Mouse (Mus musculus) kidney, adult 2 months (tissue): Measurements from ENCODE around the gene Crebzf. TPM values are rescaled to one million over a fixed set of nuclear protein-coding genes. Genes with fewer than 3 reads are reported as not detected.

ENCODE experiments used
- DNase-seq: peaks from one replicate; pipeline ENCODE4 v3.0.0; 2021
- H3K27ac ChIP-seq: fragments of 200-500 bp; 2 replicates; pipeline ENCODE4 v1.5.1; 2012; ENCODE audit warnings: low read depth, low read length, control low read depth, inconsistent platforms; ENCODE audit not compliant: insufficient read depth
- H3K27me3 ChIP-seq: fragments of 200-500 bp; replicated peaks from 2 replicates; pipeline ENCODE4 v1.6.1; 2012; ENCODE audit warnings: mild to moderate bottlenecking, moderate library complexity, low read length, inconsistent platforms; ENCODE audit not compliant: control insufficient read depth, insufficient read depth
- H3K36me3 ChIP-seq: fragments of 200-500 bp; 2 replicates; pipeline ENCODE4 v1.6.1; 2012; ENCODE audit warnings: mild to moderate bottlenecking, moderate library complexity, low read length, inconsistent platforms; ENCODE audit not compliant: control insufficient read depth, insufficient read depth
- H3K4me1 ChIP-seq: fragments of 200-500 bp; 2 replicates; pipeline ENCODE4 v1.6.1; 2011; ENCODE audit warnings: low read length; ENCODE audit not compliant: control insufficient read depth, insufficient read depth
- H3K4me3 ChIP-seq: fragments of 200-500 bp; 2 replicates; pipeline ENCODE4 v1.5.1; 2011; ENCODE audit warnings: mild to moderate bottlenecking, low read depth, low read length, control low read depth; ENCODE audit not compliant: insufficient read depth
- CTCF ChIP-seq: fragments of 200-500 bp; conservative IDR thresholded peaks from 2 replicates; pipeline ENCODE4 v1.5.1; 2011; ENCODE audit warnings: low read depth, mild to moderate bottlenecking, control low read depth, low read length, moderate library complexity, mixed read lengths; ENCODE audit not compliant: insufficient read depth, insufficient read length
- POLR2A ChIP-seq: fragments of 200-500 bp; IDR thresholded peaks from one replicate; pipeline ENCODE4 v1.6.1; 2011; ENCODE audit warnings: low read depth, low read length, control low read depth
- WGBS: fragments of 180-500 bp; shearing (Covaris S2); methylation state at CpG from one replicate; pipeline ENCODE4 v1.1.7; 2018; 5-methylcytosine and 5-hydroxymethylcytosine counted together
- polyA plus RNA-seq: library from polyadenylated mRNA; depleted of rRNA; stranded (reverse); fragments of >200 nt; gene quantifications from 2 replicates; pipeline ENCODE4 v1.2.3, GENCODE M21; 2012

Gene Crebzf
- polyA plus RNA-seq, 1 experiment = 21.4 TPM

DNA sequence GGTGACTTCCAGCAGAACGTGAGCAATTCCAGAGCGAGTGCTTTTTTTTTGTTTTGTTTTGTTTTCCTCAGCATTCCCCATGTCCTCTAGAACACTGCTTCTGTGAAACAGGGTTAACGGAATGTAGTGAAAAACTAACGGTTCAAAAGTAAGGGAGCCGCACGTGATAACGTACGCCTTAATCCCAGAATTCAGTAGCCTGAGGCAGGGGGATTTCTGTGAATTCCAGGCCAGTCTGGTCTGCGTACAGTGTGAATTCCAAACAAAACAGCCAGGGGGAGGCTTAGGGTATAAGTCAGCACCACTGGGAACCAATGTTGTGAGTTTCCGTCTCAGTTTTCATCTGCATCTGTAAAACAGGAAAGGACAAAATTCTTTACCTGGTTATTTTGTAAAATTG is 15.0 kb downstream of the Crebzf start:
- peak overlapping the region; percentile 85 for H3K27ac ChIP-seq
- WGBS = 2% methylated on average over 10 of the region's 10 CpGs
- peak overlapping the region; percentile 67 for H3K4me3 ChIP-seq
- peak; percentile 25 for DNase-seq
- peaks cover 1% of the 10 kb centered on the region; the same call in 1 of the 2 replicates for H3K36me3 ChIP-seq
- TF ChIP-seq POLR2A (no peak), CTCF (no peak; the same call in 1 of the 2 replicates)
- no peaks in the 10 kb centered on the region for H3K27me3 ChIP-seq
- H3K4me1 ChIP-seq = peaks cover 8% of the 10 kb centered on the region

DNA sequence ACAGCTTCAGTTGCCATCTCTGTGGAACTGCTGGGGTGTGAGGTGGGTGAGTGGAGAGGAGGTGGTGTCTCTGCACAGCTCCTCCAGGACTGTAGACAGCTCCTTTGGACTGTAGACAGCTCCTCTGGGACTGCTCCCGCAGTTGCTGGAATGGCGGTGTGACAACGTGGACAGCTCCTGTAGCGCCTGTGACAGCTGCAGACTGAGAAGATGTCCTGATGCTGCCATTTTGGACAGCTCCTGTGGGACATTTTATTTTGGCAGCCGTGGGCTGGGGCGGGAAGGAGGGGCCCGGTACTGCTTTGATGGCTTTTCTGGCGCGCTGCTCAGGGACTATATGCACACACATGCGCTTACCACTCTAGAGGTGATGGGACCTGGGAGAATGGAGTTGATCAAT is 17.8 kb downstream of the Crebzf start:
- Histone ChIP-seq H3K27ac (no peak overlapping the region), H3K27me3 (no peaks in the 10 kb centered on the region), H3K36me3 (no peaks in the 10 kb centered on the region), H3K4me3 (no peak overlapping the region), H3K4me1 (peaks cover 8% of the 10 kb centered on the region)
- 58% methylated on average over 10 of the region's 10 CpGs for WGBS
- DNase-seq = no peak
- TF ChIP-seq POLR2A (no peak), CTCF (no peak)

GRCm38 (mm10) chr7:90460930-90461329 is 18.4 kb downstream of the Crebzf start:
- peak; percentile 50 for DNase-seq
- Histone ChIP-seq H3K4me3 (no peak overlapping the region), H3K4me1 (peaks cover 6% of the 10 kb centered on the region), H3K36me3 (no peaks in the 10 kb centered on the region), H3K27me3 (no peaks in the 10 kb centered on the region), H3K27ac (no peak overlapping the region)
- WGBS = 24% methylated on average over 14 of the region's 14 CpGs
- TF ChIP-seq POLR2A (no peak), CTCF (peak; percentile 43)

- TF ChIP-seq CTCF (no peak), POLR2A (no peak)
- 0 out of 2 replicates have a peak, but pooled peaks cover 2% of the 10 kb centered on the region for H3K4me1 ChIP-seq
- H3K36me3 ChIP-seq = no peaks in the 10 kb centered on the region
- 95% methylated on average over 5 of the region's 5 CpGs for WGBS
- H3K27ac ChIP-seq = no peak overlapping the region
- DNase-seq = no peak
- H3K27me3 ChIP-seq = no peaks in the 10 kb centered on the region
- H3K4me3 ChIP-seq = no peak overlapping the region
Measured at GRCm38 (mm10) chr7:90461441-90461840, 18.9 kb downstream of the Crebzf start.

- DNase-seq = no peak
- H3K36me3 ChIP-seq = peaks cover 4% of the 10 kb centered on the region
- WGBS = 72% methylated on average over 2 of the region's 2 CpGs
- TF ChIP-seq POLR2A (no peak), CTCF (no peak)
- no peaks in the 10 kb centered on the region for H3K27me3 ChIP-seq
- H3K4me1 ChIP-seq = no peaks in the 10 kb centered on the region; the same call in 1 of the 2 replicates
- H3K4me3 ChIP-seq = no peak overlapping the region
- H3K27ac ChIP-seq = no peak overlapping the region
Measured at GRCm38 (mm10) chr7:90473511-90473910, 31.0 kb downstream of the Crebzf start.

GRCm38 (mm10) chr7:90475793-90476312 is 33.3 kb downstream of the Crebzf start, which contains the start of gene Tmem126b:
Gene Tmem126b, minus strand, starts transcription at chr7:90476001.
- DNase-seq = peak; percentile 100
- under 1% methylated on average over 36 of the region's 36 CpGs for WGBS
- no peaks in the 10 kb centered on the region for H3K27me3 ChIP-seq
- H3K36me3 ChIP-seq = no peaks in the 10 kb centered on the region
- H3K4me1 ChIP-seq = no peaks in the 10 kb centered on the region; the same call in 1 of the 2 replicates
- peak within 1 kb of the TSS; percentile 81 for H3K27ac ChIP-seq
- peak within 1 kb of the TSS; percentile 73 for H3K4me3 ChIP-seq
- TF ChIP-seq POLR2A (peak; percentile 74), CTCF (no peak)

GRCm38 (mm10) chr7:90476313-90477245 is 34.0 kb downstream of the Crebzf start, which contains the start of gene Dlg2:
Gene Dlg2, plus strand, starts transcription at chr7:90476672.
- Histone ChIP-seq H3K27me3 (no peaks in the 10 kb centered on the region), H3K4me1 (no peaks in the 10 kb centered on the region; the same call in 1 of the 2 replicates), H3K36me3 (no peaks in the 10 kb centered on the region), H3K4me3 (peak within 1 kb of the TSS; percentile 73), H3K27ac (peak within 1 kb of the TSS; percentile 81)
- no peak for TF ChIP-seq POLR2A
- no peak for TF ChIP-seq CTCF
- peak; percentile 34 for DNase-seq
- WGBS = under 1% methylated on average over 32 of the region's 32 CpGs
